Mouse (Mus musculus) lung, postnatal 0 days (tissue): ENCODE measurements around the gene B4galt7. TPM values are rescaled to one million over a fixed set of nuclear protein-coding genes. Genes with fewer than 3 reads are reported as not detected.

ENCODE experiments used
- ATAC-seq: fragments of 200-750 bp; cut with Nextera tagmentation; 2 replicates; pipeline ENCODE4 v1.8.0; 2017; ENCODE audit warnings: moderate library complexity
- DNase-seq: peaks from one replicate; pipeline ENCODE4 v3.0.0-alpha.2; 2016; ENCODE audit warnings: low spot score
- H3K27ac ChIP-seq: fragments of 300-500 bp; sonication (generic); 2 replicates; pipeline ENCODE4 v1.5.1; 2014; ENCODE audit warnings: antibody characterized with exemption, mild to moderate bottlenecking, low read length, mixed read lengths
- H3K27me3 ChIP-seq: fragments of 300-500 bp; sonication (generic); replicated peaks from 2 replicates; pipeline ENCODE4 v1.6.1; 2014; ENCODE audit warnings: low read length, mixed read lengths; ENCODE audit not compliant: insufficient read depth
- H3K36me3 ChIP-seq: fragments of 300-500 bp; sonication (generic); 2 replicates; pipeline ENCODE4 v1.6.1; 2014; ENCODE audit warnings: low read length, mixed read lengths; ENCODE audit not compliant: insufficient read depth
- H3K4me1 ChIP-seq: fragments of 300-500 bp; sonication (generic); 2 replicates; pipeline ENCODE4 v1.6.1; 2014; ENCODE audit warnings: antibody characterized with exemption, low read depth, low read length, mixed read lengths; ENCODE audit not compliant: insufficient read depth
- H3K4me2 ChIP-seq: fragments of 300-500 bp; sonication (generic); replicated peaks from 2 replicates; pipeline ENCODE4 v1.6.1; 2014; ENCODE audit warnings: low read depth, mild to moderate bottlenecking, low read length, moderate library complexity, mixed read lengths
- H3K4me3 ChIP-seq: fragments of 300-500 bp; sonication (generic); 2 replicates; pipeline ENCODE4 v1.5.1; 2014; ENCODE audit warnings: low read depth, low read length
- H3K9ac ChIP-seq: fragments of 300-500 bp; sonication (generic); replicated peaks from 2 replicates; pipeline ENCODE4 v1.6.1; 2014; ENCODE audit warnings: low read depth, mild to moderate bottlenecking
- H3K9me3 ChIP-seq: fragments of 300-500 bp; sonication (generic); 2 replicates; pipeline ENCODE4 v1.6.1; 2016; ENCODE audit warnings: low read length, mixed read lengths
- CTCF ChIP-seq: IDR thresholded peaks from 2 replicates; pipeline ENCODE4 v1.5.1; 2016; ENCODE audit warnings: antibody characterized with exemption, mild to moderate bottlenecking
- EP300 ChIP-seq: IDR thresholded peaks from 2 replicates; pipeline ENCODE4 v1.6.1; 2016; ENCODE audit warnings: antibody characterized with exemption, mild to moderate bottlenecking, control low read depth
- WGBS: fragments of 180-500 bp; shearing (Covaris S2); extraction: QIAGEN DNeasy Blood & Tissue Kit; methylation state at CpG from one replicate; pipeline ENCODE4 v1.1.7; 2014; 5-methylcytosine and 5-hydroxymethylcytosine counted together
- polyA plus RNA-seq: library from polyadenylated mRNA; unstranded; fragments of >200 nt; fragmentation: Nextera tagmentation; extraction: Ambion mirVana; gene quantifications from 2 replicates; pipeline ENCODE4 v1.2.1, GENCODE M21; 2015

Gene B4galt7
- polyA plus RNA-seq, 1 experiment from 2014 or later = 20.6 TPM

GRCm38 (mm10) chr13:55644525-55644924 is 44.8 kb downstream of the B4galt7 start:
- no peak overlapping the region for H3K4me2 ChIP-seq
- no peak overlapping the region for H3K4me3 ChIP-seq
- H3K27ac ChIP-seq = no peak overlapping the region
- H3K9me3 ChIP-seq = no peaks in the 10 kb centered on the region
- TF ChIP-seq EP300 (no peak), CTCF (peak; percentile 58)
- H3K27me3 ChIP-seq = no peaks in the 10 kb centered on the region
- DNase-seq = peak; percentile 40
- H3K36me3 ChIP-seq = peaks cover 41% of the 10 kb centered on the region
- no peaks in the 10 kb centered on the region for H3K4me1 ChIP-seq
- ATAC-seq = no peak
- 85% methylated on average over 2 of the region's 2 CpGs for WGBS
- H3K9ac ChIP-seq = no peak overlapping the region

GRCm38 (mm10) chr13:55650098-55650497 is 50.4 kb downstream of the B4galt7 start:
- TF ChIP-seq EP300 (no peak), CTCF (peak; percentile 36)
- peaks cover 70% of the 10 kb centered on the region for H3K36me3 ChIP-seq
- WGBS = 82% methylated on average over 12 of the region's 12 CpGs

GRCm38 (mm10) chr13:55650980-55651379 is 51.3 kb downstream of the B4galt7 start:
- no peak overlapping the region for H3K27ac ChIP-seq
- ATAC-seq (no peak), DNase-seq (no peak)
- H3K4me3 ChIP-seq = no peak overlapping the region
- no peak overlapping the region for H3K4me2 ChIP-seq
- H3K36me3 ChIP-seq = peaks cover 69% of the 10 kb centered on the region
- H3K9ac ChIP-seq = no peak overlapping the region
- H3K4me1 ChIP-seq = no peaks in the 10 kb centered on the region
- WGBS = 89% methylated on average over 6 of the region's 6 CpGs
- H3K27me3 ChIP-seq = no peaks in the 10 kb centered on the region
- H3K9me3 ChIP-seq = no peaks in the 10 kb centered on the region
- TF ChIP-seq CTCF = no peak
- TF ChIP-seq EP300 = no peak

More at GRCm38 (mm10) chr13:55650098-55650497, 50.4 kb downstream of the B4galt7 start:
- H3K4me2 ChIP-seq = no peak overlapping the region
- no peak overlapping the region for H3K9ac ChIP-seq
- H3K4me1 ChIP-seq = no peaks in the 10 kb centered on the region
- H3K9me3 ChIP-seq = no peaks in the 10 kb centered on the region
- peak; percentile 22 for DNase-seq
- H3K4me3 ChIP-seq = no peak overlapping the region
- no peaks in the 10 kb centered on the region for H3K27me3 ChIP-seq
- H3K27ac ChIP-seq = no peak overlapping the region
- no peak for ATAC-seq

Other genes starting within 250 kb of the B4galt7 start
- 63.6 and 66.5 TPM in 2 replicates for gene Lman2, start 237.1 kb upstream of the B4galt7 start, polyA plus RNA-seq
- gene Rgs14, start 230.2 kb upstream of the B4galt7 start, polyA plus RNA-seq = 2.7 and 2.8 TPM in 2 replicates
- not detected in 2 replicates for gene Slc34a1, start 201.7 kb upstream of the B4galt7 start, polyA plus RNA-seq
- gene Pfn3, start 184.7 kb upstream of the B4galt7 start, polyA plus RNA-seq = not detected in 2 replicates
- gene F12, start 173.1 kb upstream of the B4galt7 start, polyA plus RNA-seq = not detected in 2 replicates
- 20.4 and 20.5 TPM in 2 replicates for gene Grk6, start 154.8 kb upstream of the B4galt7 start, polyA plus RNA-seq
- 0.17 and 0.45 TPM in 2 replicates for gene Prr7, start 135.6 kb upstream of the B4galt7 start, polyA plus RNA-seq
- 43.0 and 50.6 TPM in 2 replicates for gene Dbn1, start 111.8 kb upstream of the B4galt7 start, polyA plus RNA-seq
- gene Pdlim7, start 86.2 kb upstream of the B4galt7 start, polyA plus RNA-seq = 109 and 111 TPM in 2 replicates
- gene Dok3, start 70.6 kb upstream of the B4galt7 start, polyA plus RNA-seq = 8.1 and 9.1 TPM in 2 replicates
- 35.3 and 36.8 TPM in 2 replicates for gene Ddx41, start 63.2 kb upstream of the B4galt7 start, polyA plus RNA-seq
- 23.1 and 27.4 TPM in 2 replicates for gene Fam193b, start 28.8 kb upstream of the B4galt7 start, polyA plus RNA-seq
- 112 and 113 TPM in 2 replicates for gene Tmed9, start 26.2 kb upstream of the B4galt7 start, polyA plus RNA-seq
- 47.4 and 50.4 TPM in 2 replicates for gene Caml, start 23.1 kb downstream of the B4galt7 start, polyA plus RNA-seq
- gene Ddx46, start 35.1 kb downstream of the B4galt7 start, polyA plus RNA-seq = 18.1 and 18.2 TPM in 2 replicates
- gene B230219D22Rik, start 93.2 kb downstream of the B4galt7 start, polyA plus RNA-seq = 33.9 and 42.1 TPM in 2 replicates
- 82.3 and 85.7 TPM in 2 replicates for gene Txndc15, start 114.8 kb downstream of the B4galt7 start, polyA plus RNA-seq
- gene Pcbd2, start 127.5 kb downstream of the B4galt7 start, polyA plus RNA-seq = 48.3 and 58.2 TPM in 2 replicates
- 0.18 TPM in 1 of 2 replicates, not detected in the other for gene Catsper3, start 184.7 kb downstream of the B4galt7 start, polyA plus RNA-seq
- not detected in 2 replicates for gene Pitx1, start 236.3 kb downstream of the B4galt7 start, polyA plus RNA-seq